Mouse (Mus musculus) MEL-GATA-1-ER (cell line): ENCODE measurements around the gene Hist1h3h.

Experiments used
- DNase-seq: peaks from one replicate; pipeline ENCODE4 v3.0.0-alpha.2; 2012; ENCODE audit warnings: low read depth; ENCODE audit errors: extremely low read depth

Hist1h3h gene

GRCm38 (mm10) chr13:21727948-21728572 lies 10.6 kb downstream of the Hist1h3h start:
- DNase-seq, result no peak

- DNase-seq, result no peak
Observed at GRCm38 (mm10) chr13:21729544-21729943, 12.1 kb downstream of the Hist1h3h start.

- no peak for DNase-seq
Observed at GRCm38 (mm10) chr13:21733466-21733865, 16.0 kb downstream of the Hist1h3h start.

GRCm38 (mm10) chr13:21734010-21734905 lies 16.8 kb downstream of the Hist1h3h start:
- DNase-seq, result peak; percentile 90

- DNase-seq, result peak; percentile 93
Observed at GRCm38 (mm10) chr13:21734906-21735767, 17.7 kb downstream of the Hist1h3h start, which contains the start of gene Hist1h4j. Gene Hist1h4j, plus strand, starts transcription at chr13:21735064.

GRCm38 (mm10) chr13:21745006-21745405 lies 27.5 kb downstream of the Hist1h3h start:
- no peak for DNase-seq

- peak; percentile 68 for DNase-seq
Observed at GRCm38 (mm10) chr13:21749387-21750158, 32.1 kb downstream of the Hist1h3h start.

- DNase-seq, result peak; percentile 75
Observed at GRCm38 (mm10) chr13:21750159-21751017, 32.9 kb downstream of the Hist1h3h start, which contains the start of gene Hist1h4k. Gene Hist1h4k, minus strand, starts transcription at chr13:21750505.

GRCm38 (mm10) chr13:21751417-21751816 lies 34.0 kb downstream of the Hist1h3h start:
- DNase-seq, result peak; percentile 50

- peak; percentile 53 for DNase-seq
Observed at GRCm38 (mm10) chr13:21751827-21752226, 34.4 kb downstream of the Hist1h3h start.

GRCm38 (mm10) chr13:21752356-21752755 lies 34.9 kb downstream of the Hist1h3h start:
- DNase-seq, result peak; percentile 49

GRCm38 (mm10) chr13:21753051-21753523 lies 35.6 kb downstream of the Hist1h3h start:
- DNase-seq, result peak; percentile 70

GRCm38 (mm10) chr13:21753524-21754285 lies 36.2 kb downstream of the Hist1h3h start, which contains the start of the genes Hist1h2ak and Hist1h2bn:
Gene Hist1h2ak, minus strand, starts transcription at chr13:21753827.
Gene Hist1h2bn, plus strand, starts transcription at chr13:21754123.
- peak; percentile 99 for DNase-seq

GRCm38 (mm10) chr13:21754294-21755001 lies 37.0 kb downstream of the Hist1h3h start:
- DNase-seq, result peak; percentile 90

GRCm38 (mm10) chr13:21755707-21756106 lies 38.2 kb downstream of the Hist1h3h start:
- no peak for DNase-seq
